ENCODE assay signal across 10 mouse cellular contexts in genomic region chr11:106289369-106289768, GRCm38 (mm10). TPM values are rescaled to one million over a fixed set of nuclear protein-coding genes. Genes with fewer than 3 reads are reported as not detected.
DNase-seq lines count a peak whose midpoint lies in the region; ATAC-seq and TF ChIP-seq lines count a peak whose summit lies in the region.
"Had no signal": no experiment of that assay in that cellular context is flagged by ENCODE, and none has a peak within 500 bp of the region (broad histone marks: within the 10 kb centered on the region; RNA-seq: fewer than 3 reads in every experiment).

No protein-coding gene starts in this region.

- no peak overlapping the region for H3K27ac ChIP-seq in midbrain, embryonic 14.5 days (replicated peaks; ENCODE audit: low read depth, low read length)
- H3K27ac ChIP-seq in midbrain, embryonic 16.5 days (ENCODE audit: low read length): no peak overlapping the region
- no peak overlapping the region for H3K27ac ChIP-seq in cortical plate, adult 2 months (ENCODE audit: insufficient read depth, low read length)
- H3K27ac ChIP-seq: neural tube, embryonic 12.5 days had no signal

- DNase-seq in midbrain, embryonic 14.5 days: peak; percentile 61
- peak; percentile 94 for DNase-seq in adrenal gland, postnatal 14 days
- peak; percentile 80 to 89 for DNase-seq in kidney, postnatal 4 days
- no peak for DNase-seq in frontal cortex, adult 2 months (ENCODE audit: extremely low spot score in 1 of 2, low spot score in 1 of 2)
- DNase-seq in frontal cortex, postnatal 25 days (ENCODE audit: low spot score in 2 of 2): no peak

- H3K4me2 ChIP-seq in midbrain, embryonic 14.5 days (ENCODE audit: low read length): no peak overlapping the region
- no peak overlapping the region for H3K4me2 ChIP-seq in midbrain, embryonic 16.5 days (ENCODE audit: low read length)
- H3K4me2 ChIP-seq: neural tube, embryonic 12.5 days had no signal

- TF ChIP-seq POLR2A in cortical plate, adult 2 months (IDR thresholded peaks at IDR 0.05; ENCODE audit: extremely low read depth, insufficient read depth, low read length): no peak

- TF ChIP-seq CTCF in cortical plate, adult 2 months (IDR thresholded peaks at IDR 0.05; ENCODE audit: extremely low read depth, insufficient read depth, low read length): 0 out of 2 replicates have a peak, but pooled peaks have one; percentile 8

- H3K9me3 ChIP-seq in midbrain, embryonic 14.5 days (ENCODE audit: control insufficient read depth, low read length): no peaks in the 10 kb centered on the region
- H3K9me3 ChIP-seq in midbrain, embryonic 16.5 days (replicated peaks; ENCODE audit: control insufficient read depth, low read length, poor library complexity, severe bottlenecking): no peaks in the 10 kb centered on the region
- H3K9me3 ChIP-seq: neural tube, embryonic 12.5 days had no signal

- ATAC-seq in midbrain, embryonic 14.5 days (ENCODE audit: low FRiP score, low TSS enrichment): no peak
- no peak for ATAC-seq in midbrain, embryonic 16.5 days
- ATAC-seq in inflammation-experienced regulatory T-cells, adult 6 months: no peak

- no peak overlapping the region for H3K4me3 ChIP-seq in midbrain, embryonic 14.5 days (replicated peaks; ENCODE audit: low read depth, low read length)
- no peak overlapping the region for H3K4me3 ChIP-seq in midbrain, embryonic 16.5 days (ENCODE audit: low read depth, low read length)
- H3K4me3 ChIP-seq in cortical plate, adult 2 months (ENCODE audit: insufficient read depth, low read length): no peak overlapping the region
- H3K4me3 ChIP-seq: neural tube, embryonic 12.5 days had no signal

- no peak overlapping the region for H3K9ac ChIP-seq in midbrain, embryonic 14.5 days (replicated peaks; ENCODE audit: low read length)
- no peak overlapping the region for H3K9ac ChIP-seq in midbrain, embryonic 16.5 days (ENCODE audit: low read depth, low read length)
- H3K9ac ChIP-seq: neural tube, embryonic 12.5 days had no signal

- WGBS in midbrain, embryonic 14.5 days: 72% methylated on average over 8 of the region's 8 CpGs
- WGBS in midbrain, embryonic 16.5 days: 66% methylated on average over 8 of the region's 8 CpGs

- H3K4me1 ChIP-seq in midbrain, embryonic 14.5 days (ENCODE audit: control insufficient read depth, insufficient read depth, low read length): no peaks in the 10 kb centered on the region
- H3K4me1 ChIP-seq in midbrain, embryonic 16.5 days (ENCODE audit: control insufficient read depth, insufficient read depth, low read length): no peaks in the 10 kb centered on the region
- H3K4me1 ChIP-seq in cortical plate, adult 2 months (ENCODE audit: control insufficient read depth, insufficient read depth, low read length): peaks cover 1% of the 10 kb centered on the region; the same call in 1 of the 2 replicates
- H3K4me1 ChIP-seq: neural tube, embryonic 12.5 days had no signal

- no peaks in the 10 kb centered on the region for H3K36me3 ChIP-seq in midbrain, embryonic 14.5 days (ENCODE audit: control insufficient read depth, insufficient read depth, low read length)
- no peaks in the 10 kb centered on the region for H3K36me3 ChIP-seq in midbrain, embryonic 16.5 days (ENCODE audit: control insufficient read depth, insufficient read depth, low read length)
- H3K36me3 ChIP-seq: neural tube, embryonic 12.5 days had no signal

- no peaks in the 10 kb centered on the region for H3K27me3 ChIP-seq in midbrain, embryonic 14.5 days (ENCODE audit: control insufficient read depth, insufficient read depth, low read length)
- H3K27me3 ChIP-seq in midbrain, embryonic 16.5 days (ENCODE audit: control insufficient read depth, insufficient read depth, low read depth, low read length): no peaks in the 10 kb centered on the region
- H3K27me3 ChIP-seq: neural tube, embryonic 12.5 days had no signal

RNA-seq across cellular contexts. Expression of gene Gh, which starts 12.3 kb away (rescaled TPM):
- not detected in 2 replicates for polyA plus RNA-seq in midbrain, embryonic 14.5 days (2014; fragmentation: Nextera tagmentation; extraction: Ambion mirVana)
- 1.2 TPM in 1 of 2 replicates, not detected in the other for polyA plus RNA-seq in midbrain, embryonic 16.5 days (2015; fragmentation: Nextera tagmentation; extraction: Ambion mirVana)
- not detected in 2 replicates for total RNA-seq in adrenal gland, postnatal 14 days (2021)
- polyA plus RNA-seq in cortical plate, adult 2 months (2012; rRNA removed): not detected in 2 replicates
- polyA plus RNA-seq in frontal cortex, adult 2 months (2012; rRNA removed): 2.1 TPM in 1 of 2 replicates, not detected in the other
- polyA plus RNA-seq in inflammation-experienced regulatory T-cells, adult 6 months (2017; shearing (Covaris generic)): not detected
- polyA plus RNA-seq: intestine, embryonic 14.5 days; neural tube, embryonic 12.5 days had no signal

RNA-seq across cellular contexts. Expression of gene Tcam1, which starts 12.9 kb away (rescaled TPM):
- 0.09 and 0.12 TPM in 2 replicates for polyA plus RNA-seq in midbrain, embryonic 14.5 days (2014; fragmentation: Nextera tagmentation; extraction: Ambion mirVana)
- 0.05 and 0.21 TPM in 2 replicates for polyA plus RNA-seq in midbrain, embryonic 16.5 days (2015; fragmentation: Nextera tagmentation; extraction: Ambion mirVana)
- total RNA-seq in adrenal gland, postnatal 14 days (2021): 0.11 and 0.23 TPM in 2 replicates
- 0.11 and 0.13 TPM in 2 replicates for polyA plus RNA-seq in cortical plate, adult 2 months (2012; rRNA removed)
- polyA plus RNA-seq in frontal cortex, adult 2 months (2012; rRNA removed): 0.23 and 0.28 TPM in 2 replicates
- polyA plus RNA-seq in inflammation-experienced regulatory T-cells, adult 6 months (2017; shearing (Covaris generic)): under 1 TPM in 2 of 3 experiments, not detected in 1; 0.09 to 0.14 TPM

RNA-seq across cellular contexts. Expression of gene Smarcd2, which starts 16.6 kb away (rescaled TPM):
- polyA plus RNA-seq in midbrain, embryonic 14.5 days (2014; fragmentation: Nextera tagmentation; extraction: Ambion mirVana): 10.0 and 14.0 TPM in 2 replicates
- 7.1 and 7.8 TPM in 2 replicates for polyA plus RNA-seq in midbrain, embryonic 16.5 days (2015; fragmentation: Nextera tagmentation; extraction: Ambion mirVana)
- total RNA-seq in adrenal gland, postnatal 14 days (2021): 79.9 and 91.0 TPM in 2 replicates
- 32.3 and 33.8 TPM in 2 replicates for polyA plus RNA-seq in cortical plate, adult 2 months (2012; rRNA removed)
- polyA plus RNA-seq in frontal cortex, adult 2 months (2012; rRNA removed): 32.1 and 33.5 TPM in 2 replicates
- polyA plus RNA-seq in inflammation-experienced regulatory T-cells, adult 6 months (2017; shearing (Covaris generic)): 10 to 100 TPM; 16.2 to 24.9 (median 23.1) TPM

RNA-seq across cellular contexts. Expression of gene Cd79b, which starts 25.2 kb away (rescaled TPM):
- 0.43 and 0.59 TPM in 2 replicates for polyA plus RNA-seq in midbrain, embryonic 14.5 days (2014; fragmentation: Nextera tagmentation; extraction: Ambion mirVana)
- 0.76 and 0.92 TPM in 2 replicates for polyA plus RNA-seq in midbrain, embryonic 16.5 days (2015; fragmentation: Nextera tagmentation; extraction: Ambion mirVana)
- total RNA-seq in adrenal gland, postnatal 14 days (2021): 5.5 and 33.1 TPM in 2 replicates
- polyA plus RNA-seq in cortical plate, adult 2 months (2012; rRNA removed): 0.44 and 0.87 TPM in 2 replicates
- 0.50 and 0.86 TPM in 2 replicates for polyA plus RNA-seq in frontal cortex, adult 2 months (2012; rRNA removed)
- polyA plus RNA-seq in inflammation-experienced regulatory T-cells, adult 6 months (2017; shearing (Covaris generic)): 10 to 100 TPM; 29.4 to 76.0 (median 49.1) TPM

RNA-seq across cellular contexts. Expression of gene Psmc5, which starts 33.4 kb away (rescaled TPM):
- polyA plus RNA-seq in midbrain, embryonic 14.5 days (2014; fragmentation: Nextera tagmentation; extraction: Ambion mirVana): 265 and 286 TPM in 2 replicates
- polyA plus RNA-seq in midbrain, embryonic 16.5 days (2015; fragmentation: Nextera tagmentation; extraction: Ambion mirVana): 278 and 285 TPM in 2 replicates
- total RNA-seq in adrenal gland, postnatal 14 days (2021): 141 and 146 TPM in 2 replicates
- 244 and 245 TPM in 2 replicates for polyA plus RNA-seq in cortical plate, adult 2 months (2012; rRNA removed)
- 229 and 247 TPM in 2 replicates for polyA plus RNA-seq in frontal cortex, adult 2 months (2012; rRNA removed)
- polyA plus RNA-seq in inflammation-experienced regulatory T-cells, adult 6 months (2017; shearing (Covaris generic)): 100 to 1,000 TPM; 145 to 157 (median 154) TPM

Comparison
In these comparisons a context has a peak if more than half of its experiments do, and no peak if none do; other contexts are left out.
1. DNase-seq: peak in midbrain, embryonic 14.5 days (single experiment), adrenal gland, postnatal 14 days (single experiment) and kidney, postnatal 4 days (2 of 2); none in frontal cortex, adult 2 months (0 of 2) and frontal cortex, postnatal 25 days (0 of 2).